Mouse (Mus musculus): ENCODE measurements around the gene Zdhhc8.

DNA sequence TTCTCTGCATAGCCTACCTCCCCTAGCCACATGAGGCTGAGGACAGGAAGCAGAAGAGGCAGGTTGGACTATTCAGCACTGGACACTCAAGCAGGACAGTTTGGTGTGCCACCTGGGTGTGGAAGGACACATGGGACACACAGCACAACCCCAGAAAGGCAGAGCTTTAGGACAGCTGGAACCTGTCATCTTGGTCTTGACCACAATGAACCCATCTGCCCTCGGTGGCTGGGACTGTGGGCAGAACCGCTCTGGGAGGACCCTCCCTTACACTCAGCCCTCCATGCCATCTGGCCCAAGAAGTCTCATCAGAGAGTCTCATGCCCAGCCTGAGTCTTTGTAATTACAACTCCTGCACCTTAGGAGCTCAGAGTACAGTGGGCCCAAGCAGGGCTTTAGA lies 34.9 kb downstream of the Zdhhc8 start:
- TF ChIP-seq CTCF (IDR thresholded peaks at IDR 0.05; ENCODE audit: low read depth, low read length) = no peak
- no peak for TF ChIP-seq POLR2A (IDR thresholded peaks at IDR 0.05; ENCODE audit: borderline replicate concordance, low read depth, low read length)
